In genomic region chr4:41711705-41712375, GRCm38 (mm10) we compare ENCODE assay signal across 10 mouse cellular contexts. TPM values are rescaled to one million over a fixed set of nuclear protein-coding genes. Genes with fewer than 3 reads are reported as not detected.
A peak's percentile ranks its signal among the peaks of the same experiment; 100 is the strongest.
DNase-seq lines count a peak whose midpoint lies in the region; ATAC-seq lines count a peak whose summit lies in the region.
"Had no signal": no experiment of that assay in that cellular context is flagged by ENCODE, and none has a peak within 500 bp of the region (broad histone marks: within the 10 kb centered on the region; RNA-seq: fewer than 3 reads in every experiment).

No protein-coding gene starts in this region.

- peaks cover 23% of the 10 kb centered on the region for H3K36me3 ChIP-seq in heart, embryonic 14.5 days (ENCODE audit: control insufficient read depth, insufficient read depth, low read length)
- no peaks in the 10 kb centered on the region; the same call in 1 of the 2 replicates for H3K36me3 ChIP-seq in forebrain, embryonic 16.5 days (ENCODE audit: control insufficient read depth, insufficient read depth)
- no peaks in the 10 kb centered on the region for H3K36me3 ChIP-seq in midbrain, embryonic 11.5 days (ENCODE audit: control insufficient read depth, insufficient read depth, low read length)

- H3K27me3 ChIP-seq in heart, embryonic 14.5 days (ENCODE audit: control insufficient read depth, insufficient read depth, low read length): no peaks in the 10 kb centered on the region
- no peaks in the 10 kb centered on the region for H3K27me3 ChIP-seq in forebrain, embryonic 16.5 days (replicated peaks; ENCODE audit: control insufficient read depth, insufficient read depth, low read length)
- no peaks in the 10 kb centered on the region for H3K27me3 ChIP-seq in midbrain, embryonic 11.5 days (ENCODE audit: control insufficient read depth, insufficient read depth, low read length)
- H3K27me3 ChIP-seq: Patski had no signal

- peak overlapping the region; percentile 95 for H3K4me2 ChIP-seq in heart, embryonic 14.5 days (ENCODE audit: low read length)
- peak overlapping the region; percentile 94 for H3K4me2 ChIP-seq in forebrain, embryonic 16.5 days (ENCODE audit: low read length)
- H3K4me2 ChIP-seq in midbrain, embryonic 11.5 days: peak overlapping the region; percentile 85

- H3K27ac ChIP-seq in heart, embryonic 14.5 days (replicated peaks in 1 of 2; ENCODE audit: control insufficient read depth in 1 of 2, insufficient read depth in 1 of 2, low read depth in 2 of 2, low read length in 2 of 2): no peak overlapping the region
- no peak overlapping the region for H3K27ac ChIP-seq in forebrain, embryonic 16.5 days (ENCODE audit: low read length)
- H3K27ac ChIP-seq in midbrain, embryonic 11.5 days (ENCODE audit: low read depth, low read length): no peak overlapping the region

- no peak for ATAC-seq in heart, embryonic 14.5 days (ENCODE audit: insufficient number of reproducible peaks, insufficient read depth, low FRiP score, low read depth)
- no peak for ATAC-seq in forebrain, embryonic 16.5 days
- no peak for ATAC-seq in midbrain, embryonic 11.5 days (ENCODE audit: low FRiP score)
- no peak for ATAC-seq in erythroid progenitor cell, adult 5-6 weeks (replicated peaks; ENCODE audit: low FRiP score, poor library complexity, severe bottlenecking)
- ATAC-seq: Patski had no signal

- peak overlapping the region; percentile 70 to 95 for H3K4me3 ChIP-seq in heart, embryonic 14.5 days (ENCODE audit: control insufficient read depth in 1 of 2, insufficient read depth in 1 of 2, low read depth in 1 of 2, low read length in 2 of 2)
- H3K4me3 ChIP-seq in forebrain, embryonic 16.5 days (replicated peaks; ENCODE audit: low read length): peak overlapping the region; percentile 81
- peak overlapping the region; percentile 84 for H3K4me3 ChIP-seq in midbrain, embryonic 11.5 days (ENCODE audit: low read depth, low read length)

- WGBS in heart, embryonic 14.5 days: 72% methylated on average over 16 of the region's 16 CpGs
- WGBS in forebrain, embryonic 16.5 days: 53% methylated on average over 16 of the region's 16 CpGs
- 80% methylated on average over 16 of the region's 16 CpGs for WGBS in midbrain, embryonic 11.5 days

- peak overlapping the region; percentile 97 for H3K9ac ChIP-seq in heart, embryonic 14.5 days (ENCODE audit: low read length)
- peak overlapping the region; percentile 92 for H3K9ac ChIP-seq in forebrain, embryonic 16.5 days (replicated peaks; ENCODE audit: low read depth, low read length)
- peak overlapping the region; percentile 14; the same call in 1 of the 2 replicates for H3K9ac ChIP-seq in midbrain, embryonic 11.5 days (ENCODE audit: low read length)

- H3K9me3 ChIP-seq in heart, embryonic 14.5 days (ENCODE audit: control insufficient read depth, low read length): no peaks in the 10 kb centered on the region
- H3K9me3 ChIP-seq in forebrain, embryonic 16.5 days (ENCODE audit: control insufficient read depth, low read length): no peaks in the 10 kb centered on the region
- H3K9me3 ChIP-seq in midbrain, embryonic 11.5 days (ENCODE audit: control insufficient read depth, low read length): no peaks in the 10 kb centered on the region

- peaks cover 17 to 19% of the 10 kb centered on the region in 2 experiments for H3K4me1 ChIP-seq in heart, embryonic 14.5 days (ENCODE audit: control insufficient read depth in 2 of 2, insufficient read depth in 2 of 2, low read length in 2 of 2)
- peaks cover 49% of the 10 kb centered on the region for H3K4me1 ChIP-seq in forebrain, embryonic 16.5 days (replicated peaks; ENCODE audit: control insufficient read depth, insufficient read depth, low read length)
- peaks cover 33% of the 10 kb centered on the region for H3K4me1 ChIP-seq in midbrain, embryonic 11.5 days (ENCODE audit: control insufficient read depth, insufficient read depth, low read length)

- DNase-seq in heart, adult 8-10 months (ENCODE audit: low spot score): no peak
- peak; percentile 84 for DNase-seq in R1 (ENCODE audit: low read depth, low spot score)
- DNase-seq in midbrain, embryonic 11.5 days (ENCODE audit: low spot score, missing footprints): peak; percentile 80
- no peak for DNase-seq in adrenal gland, postnatal 25 days
- DNase-seq in ovary, postnatal 14 days (ENCODE audit: low spot score): no peak

RNA-seq across cellular contexts. Expression of gene Rpp25l, which starts 1.5 kb away (rescaled TPM):
- polyA plus RNA-seq in heart, embryonic 14.5 days (2014; fragmentation: Nextera tagmentation; extraction: Ambion mirVana): 47.1 and 48.6 TPM in 2 replicates
- 10 to 100 TPM; 29.7 to 35.8 (median 33.3) TPM for total RNA-seq in heart, adult 8-10 months (2022)
- 51.7 and 60.5 TPM in 2 replicates for polyA plus RNA-seq in forebrain, embryonic 16.5 days (2015; fragmentation: Nextera tagmentation; extraction: Ambion mirVana)
- polyA plus RNA-seq in midbrain, embryonic 11.5 days (2014; fragmentation: Nextera tagmentation; extraction: Ambion mirVana): 69.3 and 85.9 TPM in 2 replicates
- 34.5 and 36.2 TPM in 2 replicates for total RNA-seq in adrenal gland, postnatal 25 days (2021)
- 2.9 and 9.7 TPM in 2 replicates for total RNA-seq in erythroid progenitor cell, adult 5-6 weeks (2015; ENCODE audit: low replicate concordance)
- 5.0 and 22.6 TPM in 2 replicates for total RNA-seq in erythroid progenitor cell, adult 5-6 weeks (2017; ENCODE audit: low replicate concordance)

RNA-seq across cellular contexts. Expression of gene Dctn3, which starts 11.1 kb away (rescaled TPM):
- 122 and 134 TPM in 2 replicates for polyA plus RNA-seq in heart, embryonic 14.5 days (2014; fragmentation: Nextera tagmentation; extraction: Ambion mirVana)
- 10 to 100 TPM; 69.4 to 71.8 (median 70.7) TPM for total RNA-seq in heart, adult 8-10 months (2022)
- polyA plus RNA-seq in forebrain, embryonic 16.5 days (2015; fragmentation: Nextera tagmentation; extraction: Ambion mirVana): 304 and 315 TPM in 2 replicates
- polyA plus RNA-seq in midbrain, embryonic 11.5 days (2014; fragmentation: Nextera tagmentation; extraction: Ambion mirVana): 154 and 155 TPM in 2 replicates
- 108 and 120 TPM in 2 replicates for total RNA-seq in adrenal gland, postnatal 25 days (2021)
- total RNA-seq in erythroid progenitor cell, adult 5-6 weeks (2015; ENCODE audit: low replicate concordance): 16.8 and 51.2 TPM in 2 replicates
- total RNA-seq in erythroid progenitor cell, adult 5-6 weeks (2017; ENCODE audit: low replicate concordance): 18.4 and 33.0 TPM in 2 replicates

RNA-seq across cellular contexts. Expression of gene Il11ra1, which starts 12.1 kb away (rescaled TPM):
- polyA plus RNA-seq in heart, embryonic 14.5 days (2014; fragmentation: Nextera tagmentation; extraction: Ambion mirVana): 120 and 136 TPM in 2 replicates
- total RNA-seq in heart, adult 8-10 months (2022): 100 to 1,000 TPM in 3 of 4 experiments, 10 to 100 TPM in 1; 95.9 to 110 (median 104) TPM
- 28.3 and 29.2 TPM in 2 replicates for polyA plus RNA-seq in forebrain, embryonic 16.5 days (2015; fragmentation: Nextera tagmentation; extraction: Ambion mirVana)
- polyA plus RNA-seq in midbrain, embryonic 11.5 days (2014; fragmentation: Nextera tagmentation; extraction: Ambion mirVana): 55.2 and 57.9 TPM in 2 replicates
- 56.7 and 83.4 TPM in 2 replicates for total RNA-seq in adrenal gland, postnatal 25 days (2021)
- total RNA-seq in erythroid progenitor cell, adult 5-6 weeks (2015; ENCODE audit: low replicate concordance): 6.5 and 28.5 TPM in 2 replicates
- total RNA-seq in erythroid progenitor cell, adult 5-6 weeks (2017; ENCODE audit: low replicate concordance): 7.2 TPM in 1 of 2 replicates, not detected in the other

RNA-seq across cellular contexts. Expression of gene Cntfr, which starts 15.0 kb away (rescaled TPM):
- polyA plus RNA-seq in heart, embryonic 14.5 days (2014; fragmentation: Nextera tagmentation; extraction: Ambion mirVana): 1.2 and 2.8 TPM in 2 replicates
- total RNA-seq in heart, adult 8-10 months (2022): 1 to 10 TPM; 2.2 to 5.3 (median 4.9) TPM
- 12.3 and 16.7 TPM in 2 replicates for polyA plus RNA-seq in forebrain, embryonic 16.5 days (2015; fragmentation: Nextera tagmentation; extraction: Ambion mirVana)
- 25.7 and 33.8 TPM in 2 replicates for polyA plus RNA-seq in midbrain, embryonic 11.5 days (2014; fragmentation: Nextera tagmentation; extraction: Ambion mirVana)
- 46.3 and 49.8 TPM in 2 replicates for total RNA-seq in adrenal gland, postnatal 25 days (2021)
- total RNA-seq in erythroid progenitor cell, adult 5-6 weeks (2015; ENCODE audit: low replicate concordance): not detected in 2 replicates
- not detected in 2 replicates for total RNA-seq in erythroid progenitor cell, adult 5-6 weeks (2017; ENCODE audit: low replicate concordance)

RNA-seq across cellular contexts. Expression of gene Arid3c, which starts 19.1 kb away (rescaled TPM):
- polyA plus RNA-seq in heart, embryonic 14.5 days (2014; fragmentation: Nextera tagmentation; extraction: Ambion mirVana): not detected in 2 replicates
- total RNA-seq in heart, adult 8-10 months (2022): not detected
- polyA plus RNA-seq in forebrain, embryonic 16.5 days (2015; fragmentation: Nextera tagmentation; extraction: Ambion mirVana): not detected in 2 replicates
- polyA plus RNA-seq in midbrain, embryonic 11.5 days (2014; fragmentation: Nextera tagmentation; extraction: Ambion mirVana): 0.72 and 1.8 TPM in 2 replicates
- total RNA-seq in adrenal gland, postnatal 25 days (2021): not detected in 2 replicates
- not detected in 2 replicates for total RNA-seq in erythroid progenitor cell, adult 5-6 weeks (2015; ENCODE audit: low replicate concordance)
- total RNA-seq in erythroid progenitor cell, adult 5-6 weeks (2017; ENCODE audit: low replicate concordance): not detected in 2 replicates
- total RNA-seq: layer of hippocampus, adult 18-20 months had no signal

Comparison
In these comparisons a context has a peak if more than half of its experiments do, and no peak if none do; other contexts are left out.
1. H3K9ac ChIP-seq: peak in every context shown above with its lines; median percentile 97 in heart, embryonic 14.5 days; 92 in forebrain, embryonic 16.5 days; 14 in midbrain, embryonic 11.5 days.
2. DNase-seq: peak in R1 (single experiment) and midbrain, embryonic 11.5 days (single experiment); none in heart, adult 8-10 months (single experiment), adrenal gland, postnatal 25 days (single experiment) and ovary, postnatal 14 days (single experiment).
3. Peak in every context shown above with its lines, with median percentiles within 50 percentile points of each other: H3K4me2 ChIP-seq and H3K4me3 ChIP-seq.